Mouse (Mus musculus) MEL (cell line): ENCODE data around the gene Fam102b.

Experiments
- CTCF ChIP-seq, 3 experiments: IDR thresholded peaks in 2 of 3; conservative IDR thresholded peaks in 1 of 3; 2 replicates each; pipeline ENCODE4 v1.5.1; 2011 to 2012; ENCODE audit warnings: low read length in 3 of 3, low read depth in 2 of 3, mild to moderate bottlenecking in 2 of 3, improper control_type of control experiment in 1 of 3, inconsistent platforms in 1 of 3, mixed read lengths in 1 of 3, moderate library complexity in 1 of 3; ENCODE audit not compliant: control insufficient read depth in 1 of 3, insufficient read depth in 1 of 3, poor library complexity in 1 of 3, severe bottlenecking in 1 of 3
- EP300 ChIP-seq, 2 experiments: IDR thresholded peaks; 2 replicates each; pipeline ENCODE4 v1.6.1; 2011; ENCODE audit warnings: improper control_type of control experiment in 2 of 2, low read length in 2 of 2, low read depth in 1 of 2, mild to moderate bottlenecking in 1 of 2
- GATA1 ChIP-seq: IDR thresholded peaks from 2 replicates; pipeline ENCODE4 v1.6.1; 2011; ENCODE audit warnings: low read depth, low read length, improper control_type of control experiment
- KAT2A ChIP-seq: conservative IDR thresholded peaks from 2 replicates; pipeline ENCODE4 v1.6.1; 2012; ENCODE audit warnings: low read depth, low read length, improper control_type of control experiment, inconsistent platforms
- MAZ ChIP-seq: IDR thresholded peaks from 2 replicates; pipeline ENCODE4 v1.6.1; 2012; ENCODE audit warnings: low read depth, mild to moderate bottlenecking, inconsistent platforms, low read length, improper control_type of control experiment
- POLR2A ChIP-seq, 2 experiments: IDR thresholded peaks; 2 replicates each; pipeline ENCODE4 v1.6.1; 2011 to 2012; ENCODE audit warnings: low read length in 2 of 2, mild to moderate bottlenecking in 2 of 2, control low read depth in 1 of 2, improper control_type of control experiment in 1 of 2, low read depth in 1 of 2, moderate library complexity in 1 of 2; ENCODE audit not compliant: control insufficient read depth in 1 of 2, insufficient read depth in 1 of 2, poor library complexity in 1 of 2
- POLR2AphosphoS2 ChIP-seq: IDR thresholded peaks from 2 replicates; pipeline ENCODE4 v1.6.1; 2011; ENCODE audit warnings: low read length, improper control_type of control experiment
- SMC3 ChIP-seq: IDR thresholded peaks from 2 replicates; pipeline ENCODE4 v1.6.1; 2011; ENCODE audit warnings: low read depth, low read length, improper control_type of control experiment

DNA sequence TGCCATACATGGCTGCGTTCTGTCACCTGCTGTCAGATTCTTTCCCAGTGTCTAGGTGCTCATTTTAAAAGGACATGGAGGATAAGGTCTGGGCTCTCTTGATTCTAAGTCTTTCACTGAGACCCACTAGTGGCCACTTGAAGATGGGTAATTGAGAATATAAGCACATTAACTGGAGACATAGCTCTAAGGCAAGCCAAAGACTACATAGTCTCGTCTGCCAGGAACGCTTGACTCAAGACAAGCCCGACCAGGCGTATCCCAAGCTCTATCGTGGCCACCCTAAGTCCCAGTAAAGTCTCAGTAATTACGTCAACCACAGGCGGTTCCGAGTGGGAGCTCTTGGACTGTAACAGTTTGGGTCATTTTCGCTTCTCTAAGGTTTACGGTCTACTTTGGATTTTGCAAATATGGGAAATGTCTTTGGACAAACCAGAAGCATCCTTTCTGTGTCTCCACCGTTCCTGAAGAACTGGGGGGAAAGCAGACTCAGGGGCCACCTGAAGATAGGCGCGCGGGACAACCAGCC is 881 bp downstream of the Fam102b start:
- TF ChIP-seq POLR2A (IDR thresholded peaks at IDR 0.05; ENCODE audit: control insufficient read depth in 1 of 2, insufficient read depth in 1 of 2, low read depth in 1 of 2, low read length in 2 of 2, poor library complexity in 1 of 2) (0 out of 4 replicates have a peak, but pooled peaks of 1 of the 2 experiments have one; percentile 22), GATA1 (no peak), MAZ (no peak), KAT2A (no peak), EP300 (IDR thresholded peaks at IDR 0.05; ENCODE audit: low read depth in 1 of 2, low read length in 2 of 2) (no peak), SMC3 (no peak), POLR2AphosphoS2 (no peak), CTCF (IDR thresholded peaks at IDR 0.05 in 2 of 3, conservative IDR thresholded peaks at IDR 0.05 in 1 of 3; ENCODE audit: control insufficient read depth in 1 of 3, insufficient read depth in 1 of 3, low read depth in 2 of 3, low read length in 3 of 3, poor library complexity in 1 of 3, severe bottlenecking in 1 of 3) (0 out of 6 replicates have a peak, but pooled peaks of 1 of the 3 experiments have one; percentile 4)
